Mouse (Mus musculus) adrenal gland, postnatal 10 days (tissue): Measurements from ENCODE around the gene Trim38. TPM values are rescaled to one million over a fixed set of nuclear protein-coding genes. Genes with fewer than 3 reads are reported as not detected.

ENCODE experiments used
- DNase-seq: peaks from one replicate; pipeline ENCODE4 v3.0.0; 2021; ENCODE audit warnings: mixed read lengths
- total RNA-seq, 2 experiments: library from RNA; stranded (reverse); gene quantifications; 2 replicates each; pipeline ENCODE4 v1.2.3; 2021

Gene Trim38
- total RNA-seq, 2 experiments from 2014 or later = not detected

GRCm38 (mm10) chr13:23746201-23747080, 23.3 kb upstream of the Trim38 start, which contains the start of gene Hist1h2bb:
TSS of gene Hist1h2bb (plus strand) at chr13:23746734.
- DNase-seq = peak; percentile 72

- no peak for DNase-seq
These were observed 22.4 kb upstream of the Trim38 start for GRCm38 (mm10) chr13:23747081-23747891.

GRCm38 (mm10) chr13:23747892-23748288, 21.8 kb upstream of the Trim38 start:
- no peak for DNase-seq

GRCm38 (mm10) chr13:23749563-23750121, 20.1 kb upstream of the Trim38 start:
- no peak for DNase-seq

GRCm38 (mm10) chr13:23750839-23751477, 18.8 kb upstream of the Trim38 start, which contains the start of gene Hist1h2ab:
TSS of gene Hist1h2ab (plus strand) at chr13:23751126.
- peak; percentile 61 for DNase-seq

- no peak for DNase-seq
These were observed 18.2 kb upstream of the Trim38 start for GRCm38 (mm10) chr13:23751478-23751956.

GRCm38 (mm10) chr13:23752067-23752741, 17.5 kb upstream of the Trim38 start, which contains the start of gene Hist1h3b:
TSS of gene Hist1h3b (plus strand) at chr13:23752267.
- peak; percentile 93 for DNase-seq

- DNase-seq = no peak
These were observed 17.0 kb upstream of the Trim38 start for GRCm38 (mm10) chr13:23752742-23753172.

- no peak for DNase-seq
These were observed 16.2 kb upstream of the Trim38 start for GRCm38 (mm10) chr13:23753314-23754078.

- no peak for DNase-seq
These were observed 14.7 kb upstream of the Trim38 start for GRCm38 (mm10) chr13:23755000-23755399.

GRCm38 (mm10) chr13:23756790-23757189, 12.9 kb upstream of the Trim38 start, which contains the start of gene Hist1h4b:
TSS of gene Hist1h4b (plus strand) at chr13:23757013.
- peak; percentile 91 for DNase-seq

- no peak for DNase-seq
These were observed 12.4 kb upstream of the Trim38 start for GRCm38 (mm10) chr13:23757211-23757773.

GRCm38 (mm10) chr13:23757921-23758320, 11.8 kb upstream of the Trim38 start:
- no peak for DNase-seq

- no peak for DNase-seq
These were observed 10.4 kb upstream of the Trim38 start for GRCm38 (mm10) chr13:23759251-23759771.

GRCm38 (mm10) chr13:23759916-23760239, 9.8 kb upstream of the Trim38 start:
- no peak for DNase-seq

- no peak for DNase-seq
These were observed 9.3 kb upstream of the Trim38 start for GRCm38 (mm10) chr13:23760240-23760971.

- peak; percentile 98 for DNase-seq
These were observed 8.5 kb upstream of the Trim38 start, which contains the start of gene Hist1h4a for GRCm38 (mm10) chr13:23760972-23761864. TSS of gene Hist1h4a (minus strand) at chr13:23761230.
